Mouse (Mus musculus) stomach, postnatal 0 days (tissue): ENCODE data around the gene Ccr7. TPM values are rescaled to one million over a fixed set of nuclear protein-coding genes. Genes with fewer than 3 reads are reported as not detected.

Experiments
- ATAC-seq: fragments of 200-750 bp; cut with Nextera tagmentation; 2 replicates; pipeline ENCODE4 v1.8.0; 2017; ENCODE audit not compliant: low FRiP score, low TSS enrichment
- DNase-seq: peaks from one replicate; pipeline ENCODE4 v3.0.0-alpha.2; 2016; ENCODE audit warnings: low spot score
- H3K27ac ChIP-seq: fragments of 300-500 bp; sonication (generic); replicated peaks from 2 replicates; pipeline ENCODE4 v1.5.1; 2014; ENCODE audit warnings: mild to moderate bottlenecking, control low read depth
- H3K27me3 ChIP-seq: fragments of 300-500 bp; sonication (generic); 2 replicates; pipeline ENCODE4 v1.6.1; 2014; ENCODE audit warnings: low read length; ENCODE audit not compliant: control insufficient read depth, insufficient read depth
- H3K36me3 ChIP-seq: fragments of 300-500 bp; sonication (generic); 2 replicates; pipeline ENCODE4 v1.6.1; 2014; ENCODE audit warnings: low read length, mixed read lengths; ENCODE audit not compliant: control insufficient read depth, insufficient read depth
- H3K4me1 ChIP-seq: fragments of 300-500 bp; sonication (generic); replicated peaks from 2 replicates; pipeline ENCODE4 v1.6.1; 2014; ENCODE audit warnings: antibody characterized with exemption; ENCODE audit not compliant: control insufficient read depth, insufficient read depth
- H3K4me2 ChIP-seq: fragments of 300-500 bp; sonication (generic); replicated peaks from 2 replicates; pipeline ENCODE4 v1.6.1; 2014; ENCODE audit warnings: low read depth, mild to moderate bottlenecking, control low read depth, moderate library complexity
- H3K4me3 ChIP-seq: fragments of 300-500 bp; sonication (generic); 2 replicates; pipeline ENCODE4 v1.5.1; 2014; ENCODE audit warnings: low read depth, low read length, control low read depth
- H3K9ac ChIP-seq: fragments of 300-500 bp; sonication (generic); 2 replicates; pipeline ENCODE4 v1.6.1; 2014; ENCODE audit warnings: mild to moderate bottlenecking, low read length, control low read depth, mixed read lengths
- H3K9me3 ChIP-seq: fragments of 300-500 bp; sonication (generic); 2 replicates; pipeline ENCODE4 v1.6.1; 2016; ENCODE audit warnings: low read length; ENCODE audit not compliant: control insufficient read depth
- CTCF ChIP-seq: IDR thresholded peaks from 2 replicates; pipeline ENCODE4 v1.5.1; 2016; ENCODE audit warnings: antibody characterized with exemption, low read depth, mild to moderate bottlenecking, moderate library complexity
- EP300 ChIP-seq: optimal IDR thresholded peaks from 2 replicates; pipeline ENCODE3; 2016; ENCODE audit warnings: antibody characterized with exemption
- WGBS: fragments of 180-500 bp; shearing (Covaris S2); extraction: QIAGEN DNeasy Blood & Tissue Kit; methylation state at CpG from one replicate; pipeline ENCODE4 v1.1.7; 2014; 5-methylcytosine and 5-hydroxymethylcytosine counted together
- polyA plus RNA-seq: library from polyadenylated mRNA; unstranded; fragments of >200 nt; fragmentation: Nextera tagmentation; extraction: Ambion mirVana; gene quantifications from 2 replicates; pipeline ENCODE4 v1.2.1, GENCODE M21; 2015

The Ccr7 gene
- polyA plus RNA-seq, 1 experiment from 2014 or later, result 0.07 TPM

DNA sequence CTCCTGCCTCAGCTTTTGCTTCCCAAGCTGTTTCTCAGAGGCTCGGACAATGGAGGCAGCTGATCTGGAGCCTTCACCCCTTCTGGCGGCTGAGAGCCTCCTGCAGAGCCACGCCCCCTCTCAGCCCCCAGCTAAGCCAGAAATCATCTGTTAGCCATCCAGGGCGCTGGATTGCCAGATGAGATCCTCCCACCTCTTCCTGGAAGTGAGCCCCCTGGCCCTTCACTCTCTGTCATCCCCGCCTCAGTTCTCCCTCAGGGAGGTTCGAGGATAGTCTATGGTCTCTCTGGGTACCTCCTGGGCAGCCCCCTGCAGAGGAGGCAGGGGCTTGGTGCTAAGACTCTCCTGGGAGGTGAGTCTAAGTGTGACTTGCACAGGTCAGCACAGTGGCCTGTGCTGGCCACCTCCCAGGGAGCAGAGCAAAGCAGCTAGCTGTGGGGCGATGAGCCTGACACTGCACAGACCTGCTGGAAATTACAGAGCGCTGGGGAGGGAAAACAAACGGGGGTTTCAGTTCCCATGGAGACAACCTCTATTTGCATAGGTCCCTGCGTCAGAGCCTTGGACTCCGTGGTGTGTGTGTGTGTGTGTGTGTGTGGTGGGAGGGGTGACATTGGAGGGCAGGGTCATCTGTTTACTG, 22.7 kb downstream of the Ccr7 start:
- Histone ChIP-seq H3K27ac (0 out of 2 replicates have a peak overlapping the region, but pooled peaks have one; percentile 24), H3K27me3 (no peaks in the 10 kb centered on the region), H3K4me1 (no peaks in the 10 kb centered on the region; the same call in 1 of the 2 replicates), H3K4me2 (peak overlapping the region; percentile 23; the same call in 1 of the 2 replicates), H3K36me3 (no peaks in the 10 kb centered on the region), H3K4me3 (no peak overlapping the region), H3K9me3 (no peaks in the 10 kb centered on the region), H3K9ac (peak overlapping the region; percentile 35; the same call in 1 of the 2 replicates)
- no peak for TF ChIP-seq EP300
- TF ChIP-seq CTCF, result no peak
- 10% methylated on average over 11 of the region's 11 CpGs for WGBS
- ATAC-seq, result peak; percentile 58; the same call in 1 of the 2 replicates
- DNase-seq, result peak; percentile 59

DNA sequence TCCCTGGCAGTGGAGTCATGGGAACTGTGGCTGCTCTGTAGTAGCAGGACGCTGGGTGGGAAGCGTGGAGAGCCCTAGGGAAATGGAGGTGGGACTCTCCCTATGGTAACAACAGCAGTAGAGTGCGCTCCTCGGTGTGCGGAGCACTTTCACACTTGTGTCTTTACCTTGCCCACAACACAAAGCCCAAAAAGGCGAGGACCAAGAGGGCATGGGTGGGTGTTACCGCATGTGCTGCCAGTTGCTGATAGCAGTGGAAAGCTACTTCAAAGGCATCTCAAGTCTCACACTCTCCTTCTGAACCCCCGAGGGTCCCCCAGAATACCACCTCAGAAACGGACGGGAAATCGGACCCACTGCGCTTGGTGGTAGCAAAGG, 23.4 kb downstream of the Ccr7 start:
- Histone ChIP-seq H3K9ac (no peak overlapping the region), H3K4me1 (peaks cover 3% of the 10 kb centered on the region; the same call in 1 of the 2 replicates), H3K4me3 (no peak overlapping the region), H3K36me3 (no peaks in the 10 kb centered on the region), H3K27ac (no peak overlapping the region), H3K9me3 (no peaks in the 10 kb centered on the region), H3K27me3 (no peaks in the 10 kb centered on the region), H3K4me2 (0 out of 2 replicates have a peak overlapping the region, but pooled peaks have one; percentile 23)
- 47% methylated on average over 12 of the region's 12 CpGs for WGBS
- TF ChIP-seq EP300 (no peak), CTCF (no peak)
- DNase-seq (no peak), ATAC-seq (no peak)

DNA sequence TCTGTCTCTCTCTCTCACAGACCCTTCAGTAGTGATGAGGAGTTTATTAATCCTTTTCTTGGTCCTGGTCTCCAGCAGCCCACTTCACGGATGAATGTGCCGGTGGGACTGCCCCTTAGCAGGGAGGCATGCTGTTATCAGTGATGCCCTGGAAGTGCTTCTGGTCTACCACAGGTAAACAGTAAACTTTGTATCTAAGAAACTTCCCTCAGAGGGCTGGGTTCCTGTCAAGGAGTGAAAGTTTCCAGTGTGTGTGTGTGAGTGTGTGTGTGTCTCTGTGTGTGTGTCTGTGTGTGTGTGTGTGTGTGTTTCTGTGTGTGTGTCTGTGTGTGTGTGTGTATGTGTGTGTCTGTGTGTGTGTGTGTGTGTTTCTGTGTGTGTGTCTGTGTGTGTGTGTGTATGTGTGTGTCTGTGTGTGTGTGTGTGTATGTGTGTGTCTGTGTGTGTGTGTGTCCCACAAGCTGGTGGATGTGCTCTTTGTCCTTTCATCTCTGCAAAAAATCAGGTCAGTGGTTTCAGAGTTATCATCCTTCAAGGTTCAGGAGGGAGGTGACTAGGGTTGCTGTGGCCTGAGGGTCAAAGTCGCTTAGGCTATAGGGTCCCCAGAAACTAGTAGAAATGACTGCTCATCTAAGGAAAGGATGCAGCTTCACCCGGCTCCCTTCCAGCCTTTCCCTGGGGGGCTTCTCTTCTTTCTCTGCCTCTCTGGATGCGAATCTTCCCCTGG, 24.0 kb downstream of the Ccr7 start:
- DNase-seq (no peak), ATAC-seq (no peak)
- Histone ChIP-seq H3K36me3 (no peaks in the 10 kb centered on the region), H3K4me3 (no peak overlapping the region), H3K4me2 (no peak overlapping the region), H3K9ac (no peak overlapping the region), H3K4me1 (peaks cover 3% of the 10 kb centered on the region; the same call in 1 of the 2 replicates), H3K9me3 (no peaks in the 10 kb centered on the region), H3K27me3 (no peaks in the 10 kb centered on the region), H3K27ac (no peak overlapping the region)
- TF ChIP-seq CTCF (no peak), EP300 (no peak)
- 73% methylated on average over 5 of the region's 5 CpGs for WGBS

DNA sequence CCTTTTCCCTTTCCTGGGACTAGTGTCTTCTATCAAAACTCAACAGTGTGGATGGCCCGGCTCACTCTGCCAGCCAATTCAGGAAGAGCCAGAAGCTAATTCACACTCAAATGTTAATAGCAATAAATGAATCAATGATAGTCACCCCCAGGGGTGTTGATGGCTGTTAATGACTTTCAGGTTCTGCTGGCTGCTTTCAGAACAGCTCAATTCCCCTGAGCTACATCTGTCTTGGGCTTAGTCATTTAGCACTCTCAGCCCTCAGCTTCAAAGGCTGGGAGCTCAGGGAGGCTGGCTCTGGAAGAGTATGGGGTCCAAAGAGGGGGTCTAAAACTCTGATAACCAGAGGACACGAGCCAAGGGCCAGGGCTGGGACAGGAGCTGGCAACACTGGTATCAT, 25.6 kb downstream of the Ccr7 start:
- ATAC-seq (no peak), DNase-seq (no peak)
- no peaks in the 10 kb centered on the region for H3K27me3 ChIP-seq
- peaks cover 3% of the 10 kb centered on the region; the same call in 1 of the 2 replicates for H3K4me1 ChIP-seq
- no peak overlapping the region for H3K9ac ChIP-seq
- H3K36me3 ChIP-seq, result no peaks in the 10 kb centered on the region
- H3K27ac ChIP-seq, result no peak overlapping the region
- TF ChIP-seq CTCF (no peak), EP300 (no peak)
- 59% methylated on average over 2 of the region's 2 CpGs for WGBS
- no peak overlapping the region for H3K4me3 ChIP-seq
- H3K9me3 ChIP-seq, result no peaks in the 10 kb centered on the region
- no peak overlapping the region for H3K4me2 ChIP-seq

DNA sequence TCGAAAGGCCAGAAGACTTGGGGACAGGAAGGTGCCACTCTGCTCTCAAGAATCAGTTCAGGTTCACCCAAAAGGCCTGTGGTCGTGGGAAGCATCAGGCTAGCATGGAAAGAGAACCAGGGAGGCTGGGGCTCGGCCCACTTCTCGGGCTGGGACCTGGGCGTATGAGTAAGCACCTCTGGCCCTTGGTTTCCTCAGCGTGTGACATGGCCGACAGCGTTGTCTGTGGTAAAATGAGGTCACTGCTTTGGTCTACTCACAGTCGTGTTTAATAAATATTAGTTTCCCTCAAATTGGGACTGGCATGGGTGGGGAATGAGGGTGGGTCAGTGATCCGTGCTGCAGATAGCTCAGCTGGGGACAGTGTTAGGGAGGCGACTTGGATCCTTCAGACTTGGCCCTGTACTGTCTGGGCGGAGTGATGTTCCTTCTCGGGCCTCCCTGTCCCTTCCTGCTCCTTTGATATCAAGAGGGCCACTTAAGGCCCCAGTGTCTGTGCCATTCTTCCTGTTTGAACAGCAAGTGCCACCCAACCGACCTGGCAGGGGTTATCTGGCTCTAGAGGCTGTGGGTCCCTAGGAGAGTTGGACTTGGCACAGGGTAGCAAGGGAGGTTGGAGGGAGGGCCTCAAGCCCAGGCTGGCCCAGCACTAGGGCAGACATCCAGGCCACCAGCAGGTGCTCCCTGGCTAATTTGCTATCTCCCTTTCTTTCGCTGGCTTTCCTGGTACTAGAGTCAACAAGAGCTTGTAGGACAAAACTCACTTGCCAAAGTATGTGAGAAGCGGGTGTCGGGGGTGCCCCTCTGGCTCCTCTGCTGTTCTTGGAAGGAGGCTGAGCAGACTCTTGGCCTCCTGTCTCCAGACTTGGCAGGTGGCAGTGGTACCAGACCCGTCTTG, 26.8 kb downstream of the Ccr7 start:
- 0 out of 2 replicates have a peak, but pooled peaks have one; percentile 18 for ATAC-seq
- TF ChIP-seq EP300 (no peak), CTCF (no peak)
- DNase-seq, result no peak
- H3K9me3 ChIP-seq, result no peaks in the 10 kb centered on the region
- WGBS, result 65% methylated on average over 18 of the region's 18 CpGs
- H3K4me3 ChIP-seq, result no peak overlapping the region
- H3K27ac ChIP-seq, result peak overlapping the region; percentile 78
- H3K9ac ChIP-seq, result no peak overlapping the region
- H3K27me3 ChIP-seq, result no peaks in the 10 kb centered on the region
- no peak overlapping the region for H3K4me2 ChIP-seq
- H3K4me1 ChIP-seq, result peaks cover 3% of the 10 kb centered on the region; the same call in 1 of the 2 replicates
- no peaks in the 10 kb centered on the region for H3K36me3 ChIP-seq
